Mouse (Mus musculus): ENCODE measurements around the gene Meis2. TPM values are rescaled to one million over a fixed set of nuclear protein-coding genes. Genes with fewer than 3 reads are reported as not detected.

Meis2 gene
- polyA plus RNA-seq, 1 experiment from 2014 or later, result 22.6 TPM

- WGBS, result under 1% methylated on average over 33 of the region's 33 CpGs
- peak; percentile 64 for ATAC-seq (replicated peaks; ENCODE audit: extremely low read depth, insufficient read depth, low FRiP score)
- peak overlapping the region; percentile 75 for H3K4me2 ChIP-seq (ENCODE audit: low read depth, low read length)
- H3K27me3 ChIP-seq (ENCODE audit: control insufficient read depth, insufficient read depth, low read length), result peaks cover 23% of the 10 kb centered on the region
- H3K4me3 ChIP-seq (ENCODE audit: low read length), result peak overlapping the region; percentile 50
- H3K36me3 ChIP-seq (ENCODE audit: control insufficient read depth, insufficient read depth), result no peaks in the 10 kb centered on the region
- H3K4me1 ChIP-seq (ENCODE audit: control insufficient read depth, insufficient read depth, low read length), result peaks cover 22% of the 10 kb centered on the region
- H3K9me3 ChIP-seq (replicated peaks; ENCODE audit: control insufficient read depth, low read length), result no peaks in the 10 kb centered on the region
- peak overlapping the region; percentile 49 for H3K9ac ChIP-seq (ENCODE audit: low read length)
- H3K27ac ChIP-seq (ENCODE audit: low read length), result 0 out of 2 replicates have a peak overlapping the region, but pooled peaks have one; percentile 8
These were observed 209.9 kb downstream of the Meis2 start for GRCm38 (mm10) chr2:115855511-115856400.

GRCm38 (mm10) chr2:115854828-115855311 lies 210.8 kb downstream of the Meis2 start:
- ATAC-seq (replicated peaks; ENCODE audit: extremely low read depth, insufficient read depth, low FRiP score), result no peak
- peaks cover 18% of the 10 kb centered on the region for H3K4me1 ChIP-seq (ENCODE audit: control insufficient read depth, insufficient read depth, low read length)
- no peak overlapping the region for H3K27ac ChIP-seq (ENCODE audit: low read length)
- H3K9ac ChIP-seq (ENCODE audit: low read length), result peak overlapping the region; percentile 3; the same call in 1 of the 2 replicates
- peak overlapping the region; percentile 36 for H3K4me3 ChIP-seq (ENCODE audit: low read length)
- H3K36me3 ChIP-seq (ENCODE audit: control insufficient read depth, insufficient read depth), result no peaks in the 10 kb centered on the region
- H3K4me2 ChIP-seq (ENCODE audit: low read depth, low read length), result peak overlapping the region; percentile 75
- WGBS, result 9% methylated on average over 25 of the region's 25 CpGs
- H3K27me3 ChIP-seq (ENCODE audit: control insufficient read depth, insufficient read depth, low read length), result peaks cover 23% of the 10 kb centered on the region
- no peaks in the 10 kb centered on the region for H3K9me3 ChIP-seq (replicated peaks; ENCODE audit: control insufficient read depth, low read length)

- no peaks in the 10 kb centered on the region for H3K36me3 ChIP-seq (ENCODE audit: control insufficient read depth, insufficient read depth)
- WGBS, result 33% methylated on average over 14 of the region's 14 CpGs
- no peak for ATAC-seq (replicated peaks; ENCODE audit: extremely low read depth, insufficient read depth, low FRiP score)
- peak overlapping the region; percentile 36 for H3K4me3 ChIP-seq (ENCODE audit: low read length)
- H3K27me3 ChIP-seq (ENCODE audit: control insufficient read depth, insufficient read depth, low read length), result peaks cover 23% of the 10 kb centered on the region
- H3K4me2 ChIP-seq (ENCODE audit: low read depth, low read length), result peak overlapping the region; percentile 75
- no peak overlapping the region for H3K27ac ChIP-seq (ENCODE audit: low read length)
- no peak overlapping the region for H3K9ac ChIP-seq (ENCODE audit: low read length)
- peaks cover 13% of the 10 kb centered on the region for H3K4me1 ChIP-seq (ENCODE audit: control insufficient read depth, insufficient read depth, low read length)
- H3K9me3 ChIP-seq (replicated peaks; ENCODE audit: control insufficient read depth, low read length), result no peaks in the 10 kb centered on the region
These were observed 211.4 kb downstream of the Meis2 start for GRCm38 (mm10) chr2:115854007-115854827.

GRCm38 (mm10) chr2:115853221-115853620 lies 212.4 kb downstream of the Meis2 start:
- ATAC-seq (replicated peaks; ENCODE audit: extremely low read depth, insufficient read depth, low FRiP score), result no peak
- Histone ChIP-seq H3K4me2 (ENCODE audit: low read depth, low read length) (peak overlapping the region; percentile 75), H3K9me3 (replicated peaks; ENCODE audit: control insufficient read depth, low read length) (no peaks in the 10 kb centered on the region), H3K9ac (ENCODE audit: low read length) (no peak overlapping the region; the same call in 1 of the 2 replicates), H3K4me3 (ENCODE audit: low read length) (peak overlapping the region; percentile 52), H3K27ac (ENCODE audit: low read length) (no peak overlapping the region), H3K27me3 (ENCODE audit: control insufficient read depth, insufficient read depth, low read length) (peaks cover 23% of the 10 kb centered on the region), H3K4me1 (ENCODE audit: control insufficient read depth, insufficient read depth, low read length) (peaks cover 11% of the 10 kb centered on the region), H3K36me3 (ENCODE audit: control insufficient read depth, insufficient read depth) (no peaks in the 10 kb centered on the region)
- WGBS, result 40% methylated on average over 4 of the region's 4 CpGs

- H3K27ac ChIP-seq (ENCODE audit: low read length), result no peak overlapping the region
- peaks cover 23% of the 10 kb centered on the region for H3K27me3 ChIP-seq (ENCODE audit: control insufficient read depth, insufficient read depth, low read length)
- peak overlapping the region; percentile 75 for H3K4me2 ChIP-seq (ENCODE audit: low read depth, low read length)
- H3K4me3 ChIP-seq (ENCODE audit: low read length), result peak overlapping the region; percentile 52
- peak overlapping the region; percentile 50 for H3K9ac ChIP-seq (ENCODE audit: low read length)
- no peaks in the 10 kb centered on the region for H3K9me3 ChIP-seq (replicated peaks; ENCODE audit: control insufficient read depth, low read length)
- H3K36me3 ChIP-seq (ENCODE audit: control insufficient read depth, insufficient read depth), result no peaks in the 10 kb centered on the region
- H3K4me1 ChIP-seq (ENCODE audit: control insufficient read depth, insufficient read depth, low read length), result peaks cover 11% of the 10 kb centered on the region
- 0 out of 2 replicates have a peak, but pooled peaks have one; percentile 54 for ATAC-seq (replicated peaks; ENCODE audit: extremely low read depth, insufficient read depth, low FRiP score)
- WGBS, result 4% methylated on average over 22 of the region's 22 CpGs
These were observed 213.0 kb downstream of the Meis2 start for GRCm38 (mm10) chr2:115852615-115853014.

GRCm38 (mm10) chr2:115852109-115852508 lies 213.5 kb downstream of the Meis2 start:
- peak overlapping the region; percentile 52 for H3K4me3 ChIP-seq (ENCODE audit: low read length)
- 43% methylated on average over 11 of the region's 11 CpGs for WGBS
- H3K36me3 ChIP-seq (ENCODE audit: control insufficient read depth, insufficient read depth), result no peaks in the 10 kb centered on the region
- H3K27ac ChIP-seq (ENCODE audit: low read length), result no peak overlapping the region
- no peak for ATAC-seq (replicated peaks; ENCODE audit: extremely low read depth, insufficient read depth, low FRiP score)
- H3K4me1 ChIP-seq (ENCODE audit: control insufficient read depth, insufficient read depth, low read length), result peaks cover 11% of the 10 kb centered on the region
- H3K9ac ChIP-seq (ENCODE audit: low read length), result no peak overlapping the region
- peaks cover 21% of the 10 kb centered on the region for H3K27me3 ChIP-seq (ENCODE audit: control insufficient read depth, insufficient read depth, low read length)
- H3K4me2 ChIP-seq (ENCODE audit: low read depth, low read length), result peak overlapping the region; percentile 75
- no peaks in the 10 kb centered on the region for H3K9me3 ChIP-seq (replicated peaks; ENCODE audit: control insufficient read depth, low read length)

GRCm38 (mm10) chr2:115850961-115851360 lies 214.7 kb downstream of the Meis2 start:
- no peak overlapping the region for H3K9ac ChIP-seq (ENCODE audit: low read length)
- H3K36me3 ChIP-seq (ENCODE audit: control insufficient read depth, insufficient read depth), result no peaks in the 10 kb centered on the region
- H3K9me3 ChIP-seq (replicated peaks; ENCODE audit: control insufficient read depth, low read length), result no peaks in the 10 kb centered on the region
- H3K4me2 ChIP-seq (ENCODE audit: low read depth, low read length), result no peak overlapping the region
- peaks cover 20% of the 10 kb centered on the region for H3K27me3 ChIP-seq (ENCODE audit: control insufficient read depth, insufficient read depth, low read length)
- no peak overlapping the region for H3K4me3 ChIP-seq (ENCODE audit: low read length)
- no peak overlapping the region for H3K27ac ChIP-seq (ENCODE audit: low read length)
- WGBS, result 66% methylated on average over 4 of the region's 4 CpGs
- H3K4me1 ChIP-seq (ENCODE audit: control insufficient read depth, insufficient read depth, low read length), result peaks cover 7% of the 10 kb centered on the region
- no peak for ATAC-seq (replicated peaks; ENCODE audit: extremely low read depth, insufficient read depth, low FRiP score)

GRCm38 (mm10) chr2:115842821-115843220 lies 222.8 kb downstream of the Meis2 start:
- Histone ChIP-seq H3K9me3 (replicated peaks; ENCODE audit: control insufficient read depth, low read length) (no peaks in the 10 kb centered on the region; the same call in 1 of the 2 replicates), H3K27me3 (ENCODE audit: control insufficient read depth, insufficient read depth, low read length) (no peaks in the 10 kb centered on the region), H3K4me3 (ENCODE audit: low read length) (no peak overlapping the region), H3K36me3 (ENCODE audit: control insufficient read depth, insufficient read depth) (no peaks in the 10 kb centered on the region), H3K9ac (ENCODE audit: low read length) (no peak overlapping the region), H3K27ac (ENCODE audit: low read length) (no peak overlapping the region), H3K4me2 (ENCODE audit: low read depth, low read length) (no peak overlapping the region), H3K4me1 (ENCODE audit: control insufficient read depth, insufficient read depth, low read length) (no peaks in the 10 kb centered on the region)
- ATAC-seq (replicated peaks; ENCODE audit: extremely low read depth, insufficient read depth, low FRiP score), result no peak

Data from heart, embryonic 16.5 days (tissue).